Mouse (Mus musculus) stomach, embryonic 16.5 days (tissue): ENCODE data around the gene Mms22l. TPM values are rescaled to one million over a fixed set of nuclear protein-coding genes. Genes with fewer than 3 reads are reported as not detected.
"Not testable (repeated sequence)": the region's sequence is repeated elsewhere in the genome, so short reads cannot be mapped to it uniquely, and the experiment has no call there.

Experiments used
- ATAC-seq: fragments of 200-750 bp; cut with Nextera tagmentation; 2 replicates; pipeline ENCODE4 v1.8.0; 2017; ENCODE audit warnings: moderate number of reproducible peaks, moderate TSS enrichment; ENCODE audit not compliant: insufficient read depth, low FRiP score
- H3K27ac ChIP-seq: fragments of 300-500 bp; sonication (generic); 2 replicates; pipeline ENCODE4 v1.5.1; 2014; ENCODE audit warnings: low read length
- H3K27me3 ChIP-seq: fragments of 300-500 bp; sonication (generic); 2 replicates; pipeline ENCODE4 v1.6.1; 2014; ENCODE audit warnings: low read length, control low read depth, mixed read lengths; ENCODE audit not compliant: control insufficient read depth, insufficient read depth
- H3K36me3 ChIP-seq: fragments of 300-500 bp; sonication (generic); 2 replicates; pipeline ENCODE4 v1.6.1; 2014; ENCODE audit warnings: low read length; ENCODE audit not compliant: control insufficient read depth, insufficient read depth
- H3K4me1 ChIP-seq: fragments of 300-500 bp; sonication (generic); 2 replicates; pipeline ENCODE4 v1.6.1; 2014; ENCODE audit warnings: low read length, control low read depth, mixed read lengths; ENCODE audit not compliant: control insufficient read depth, insufficient read depth
- H3K4me2 ChIP-seq: fragments of 300-500 bp; sonication (generic); 2 replicates; pipeline ENCODE4 v1.6.1; 2014; ENCODE audit warnings: low read depth, low read length, mixed read lengths
- H3K4me3 ChIP-seq: fragments of 300-500 bp; sonication (generic); replicated peaks from 2 replicates; pipeline ENCODE4 v1.5.1; 2014; ENCODE audit warnings: mild to moderate bottlenecking, low read length
- H3K9ac ChIP-seq: fragments of 300-500 bp; sonication (generic); 2 replicates; pipeline ENCODE4 v1.6.1; 2014; ENCODE audit warnings: low read length
- H3K9me3 ChIP-seq: fragments of 300-500 bp; sonication (generic); replicated peaks from 2 replicates; pipeline ENCODE4 v1.6.1; 2016; ENCODE audit warnings: low read length, control low read depth; ENCODE audit not compliant: control insufficient read depth
- WGBS: fragments of 180-500 bp; shearing (Covaris S2); extraction: QIAGEN DNeasy Blood & Tissue Kit; methylation state at CpG from one replicate; pipeline ENCODE4 v1.1.7; 2014; 5-methylcytosine and 5-hydroxymethylcytosine counted together
- polyA plus RNA-seq: library from polyadenylated mRNA; unstranded; fragments of >200 nt; fragmentation: Nextera tagmentation; extraction: Ambion mirVana; gene quantifications from 2 replicates; pipeline ENCODE4 v1.2.1, GENCODE M21; 2015

The Mms22l gene
- polyA plus RNA-seq, 1 experiment from 2014 or later = 18.7 TPM

- H3K4me1 ChIP-seq = peaks cover 7% of the 10 kb centered on the region
- no peaks in the 10 kb centered on the region for H3K9me3 ChIP-seq
- ATAC-seq = no peak
- H3K4me2 ChIP-seq = no peak overlapping the region
- H3K36me3 ChIP-seq = no peaks in the 10 kb centered on the region
- no peak overlapping the region for H3K9ac ChIP-seq
- no peak overlapping the region for H3K27ac ChIP-seq
- no peak overlapping the region for H3K4me3 ChIP-seq
- H3K27me3 ChIP-seq = no peaks in the 10 kb centered on the region
- WGBS = 26% methylated on average over 2 of the region's 2 CpGs
These were observed 134.2 kb downstream of the Mms22l start for GRCm38 (mm10) chr4:24630430-24630829.

- H3K4me1 ChIP-seq = peaks cover 5% of the 10 kb centered on the region
- no peaks in the 10 kb centered on the region for H3K9me3 ChIP-seq
- H3K9ac ChIP-seq = no peak overlapping the region
- H3K27ac ChIP-seq = no peak overlapping the region
- H3K27me3 ChIP-seq = no peaks in the 10 kb centered on the region
- H3K4me3 ChIP-seq = no peak overlapping the region
- no peak for ATAC-seq
- H3K4me2 ChIP-seq = no peak overlapping the region
- 71% methylated on average over 9 of the region's 9 CpGs for WGBS
- no peaks in the 10 kb centered on the region for H3K36me3 ChIP-seq
These were observed 135.1 kb downstream of the Mms22l start for GRCm38 (mm10) chr4:24631177-24631911.

GRCm38 (mm10) chr4:24642306-24642705 is 146.1 kb downstream of the Mms22l start:
- WGBS = 66% methylated on average over 2 of the region's 2 CpGs

GRCm38 (mm10) chr4:24644735-24645134 is 148.5 kb downstream of the Mms22l start:
- WGBS = 87% methylated on average over 6 of the region's 8 CpGs
- not testable (repeated sequence) for H3K36me3 ChIP-seq, H3K4me3 ChIP-seq, ATAC-seq, H3K27ac ChIP-seq, H3K9me3 ChIP-seq, H3K27me3 ChIP-seq, H3K9ac ChIP-seq, H3K4me1 ChIP-seq, H3K4me2 ChIP-seq

More at GRCm38 (mm10) chr4:24642306-24642705, 146.1 kb downstream of the Mms22l start:
- Histone ChIP-seq H3K4me1 (no peaks in the 10 kb centered on the region), H3K27ac (no peak overlapping the region), H3K9ac (no peak overlapping the region), H3K36me3 (no peaks in the 10 kb centered on the region), H3K4me3 (no peak overlapping the region), H3K27me3 (no peaks in the 10 kb centered on the region), H3K4me2 (no peak overlapping the region), H3K9me3 (no peaks in the 10 kb centered on the region)
- ATAC-seq = no peak
